Mouse (Mus musculus): ENCODE measurements around the gene Ccar1. TPM values are rescaled to one million over a fixed set of nuclear protein-coding genes. Genes with fewer than 3 reads are reported as not detected.
A peak's percentile ranks its signal among the peaks of the same experiment; 100 is the strongest.
"Not testable (repeated sequence)": the region's sequence is repeated elsewhere in the genome, so short reads cannot be mapped to it uniquely, and the experiment has no call there.

Ccar1 gene
- polyA plus RNA-seq, 1 experiment from 2014 or later, result 113 TPM

DNA sequence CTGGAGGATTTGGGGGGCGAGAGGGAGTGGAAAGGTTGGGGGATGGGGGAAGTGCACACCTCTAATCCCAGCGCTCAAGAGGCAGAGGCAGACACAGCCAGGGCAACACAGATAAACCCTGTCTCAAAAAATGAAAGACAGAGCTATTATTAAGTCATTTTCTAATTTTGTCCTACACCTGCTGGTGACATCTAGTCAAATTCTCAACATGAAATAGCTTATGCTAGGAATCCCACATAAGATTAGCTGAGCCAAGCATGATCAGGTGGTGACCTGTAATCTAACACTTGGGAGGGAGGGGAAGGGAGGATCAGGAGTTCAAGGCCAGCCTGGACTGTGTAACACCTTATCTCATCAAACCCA lies 986 bp upstream of the Ccar1 start:
- 25% methylated on average over 2 of the region's 2 CpGs for WGBS

GRCm38 (mm10) chr10:62791251-62792176 lies 572 bp downstream of the Ccar1 start:
- no peaks in the 10 kb centered on the region for H3K27me3 ChIP-seq
- peaks cover 36% of the 10 kb centered on the region for H3K36me3 ChIP-seq
- WGBS, result 1% methylated on average over 69 of the region's 78 CpGs
- peaks cover 26% of the 10 kb centered on the region for H3K4me1 ChIP-seq (replicated peaks)
- peak overlapping the region; percentile 92 for H3K27ac ChIP-seq
- no peaks in the 10 kb centered on the region for H3K9me3 ChIP-seq
- ATAC-seq (ENCODE audit: low FRiP score), result peak; percentile 88
- H3K4me2 ChIP-seq, result peak overlapping the region; percentile 77
- H3K4me3 ChIP-seq, result peak overlapping the region; percentile 97
- H3K9ac ChIP-seq, result peak overlapping the region; percentile 99

More for the DNA sequence above, 986 bp upstream of the Ccar1 start:
- peaks cover 21% of the 10 kb centered on the region for H3K36me3 ChIP-seq
- H3K27me3 ChIP-seq, result no peaks in the 10 kb centered on the region
- H3K4me1 ChIP-seq (replicated peaks), result peaks cover 26% of the 10 kb centered on the region
- peak overlapping the region; percentile 97 for H3K4me3 ChIP-seq
- H3K9me3 ChIP-seq, result no peaks in the 10 kb centered on the region
- H3K9ac ChIP-seq, result peak overlapping the region; percentile 99; the same call in 1 of the 2 replicates
- ATAC-seq (ENCODE audit: low FRiP score), result peak; percentile 5; the same call in 1 of the 2 replicates
- H3K27ac ChIP-seq, result peak overlapping the region; percentile 92
- peak overlapping the region; percentile 53 for H3K4me2 ChIP-seq

DNA sequence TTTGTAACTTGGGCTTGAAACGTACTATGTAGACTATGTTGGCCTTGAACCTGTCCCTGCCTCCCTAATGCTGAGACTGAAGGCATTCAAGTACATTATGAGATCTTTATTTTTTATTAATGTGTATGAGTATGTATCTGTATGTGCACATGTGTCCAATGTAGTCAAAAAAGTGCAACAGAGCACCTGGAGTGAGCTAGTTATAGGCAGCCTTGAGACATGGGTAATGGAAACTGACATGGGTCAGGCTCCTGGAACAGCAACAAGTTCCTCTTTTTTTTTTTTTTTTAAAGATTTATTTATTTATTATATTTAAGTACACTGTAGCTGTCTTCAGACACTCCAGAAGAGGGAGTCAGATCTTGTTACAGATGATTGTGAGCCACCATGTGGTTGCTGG lies 10.3 kb downstream of the Ccar1 start:
- H3K9me3 ChIP-seq; H3K9ac ChIP-seq; H3K27ac ChIP-seq; ATAC-seq (ENCODE audit: low FRiP score); H3K27me3 ChIP-seq; H3K4me2 ChIP-seq; H3K4me3 ChIP-seq; H3K4me1 ChIP-seq (replicated peaks): not testable (repeated sequence)
- H3K36me3 ChIP-seq, result peaks cover 90% of the 10 kb centered on the region
- 94% methylated on average over 1 of the region's 1 CpGs for WGBS

- Histone ChIP-seq H3K27me3 (no peaks in the 10 kb centered on the region), H3K4me2 (no peak overlapping the region), H3K36me3 (peaks cover 91% of the 10 kb centered on the region), H3K9me3 (no peaks in the 10 kb centered on the region), H3K4me3 (no peak overlapping the region), H3K27ac (no peak overlapping the region), H3K4me1 (replicated peaks) (no peaks in the 10 kb centered on the region), H3K9ac (no peak overlapping the region)
- no peak for ATAC-seq (ENCODE audit: low FRiP score)
- 89% methylated on average over 6 of the region's 6 CpGs for WGBS
Measured at GRCm38 (mm10) chr10:62750781-62751180, 41.3 kb downstream of the Ccar1 start.

DNA sequence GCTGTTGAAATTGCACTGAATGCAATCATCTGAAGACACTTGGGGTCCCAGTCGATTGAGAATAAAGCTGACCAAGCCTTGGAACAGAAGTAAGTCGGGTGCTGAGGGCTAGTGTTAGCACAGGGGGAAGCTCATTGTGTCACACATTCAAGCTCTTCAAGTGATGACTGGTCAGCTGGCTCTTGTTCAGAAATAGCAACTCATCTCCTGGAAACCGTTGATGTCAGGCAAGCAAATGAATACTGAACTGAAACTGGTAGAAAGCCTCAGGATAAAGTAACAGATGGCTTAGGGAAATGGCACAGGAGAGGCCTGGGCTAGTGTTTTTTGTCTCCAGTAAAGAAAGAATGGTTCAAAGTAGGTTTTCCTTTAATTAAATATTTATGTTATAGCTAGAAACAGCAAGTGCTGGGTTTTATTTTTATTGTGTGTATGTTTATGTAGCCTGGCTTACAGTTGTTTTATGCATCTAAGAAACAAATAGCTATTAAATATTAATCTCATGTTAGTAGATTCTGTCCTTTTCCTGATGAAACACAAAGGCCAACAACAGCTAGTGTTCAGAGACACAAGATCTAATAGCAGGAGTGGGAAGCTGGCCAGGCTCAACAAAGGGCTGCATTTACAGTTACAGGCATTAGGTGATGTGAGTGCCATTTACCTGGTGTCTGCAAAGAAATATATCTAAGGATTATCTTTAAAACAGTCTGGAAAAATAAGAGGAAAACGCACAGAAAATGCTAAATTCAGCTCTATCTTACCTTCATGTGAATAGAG lies 51.9 kb downstream of the Ccar1 start:
- H3K36me3 ChIP-seq, result peaks cover 38% of the 10 kb centered on the region
- H3K27ac ChIP-seq, result peak overlapping the region; percentile 58
- H3K4me2 ChIP-seq, result no peak overlapping the region
- H3K9ac ChIP-seq, result no peak overlapping the region
- H3K4me1 ChIP-seq (replicated peaks), result 0 out of 2 replicates have a peak, but pooled peaks cover 3% of the 10 kb centered on the region
- ATAC-seq (ENCODE audit: low FRiP score), result 0 out of 2 replicates have a peak, but pooled peaks have one; percentile 28
- H3K4me3 ChIP-seq, result no peak overlapping the region
- no peaks in the 10 kb centered on the region for H3K27me3 ChIP-seq
- H3K9me3 ChIP-seq, result no peaks in the 10 kb centered on the region
- 68% methylated on average over 4 of the region's 4 CpGs for WGBS

GRCm38 (mm10) chr10:62736965-62737688 lies 55.0 kb downstream of the Ccar1 start:
- Histone ChIP-seq H3K9ac (no peak overlapping the region), H3K9me3 (no peaks in the 10 kb centered on the region), H3K27me3 (no peaks in the 10 kb centered on the region), H3K4me2 (no peak overlapping the region), H3K27ac (no peak overlapping the region), H3K4me3 (no peak overlapping the region), H3K4me1 (replicated peaks) (0 out of 2 replicates have a peak, but pooled peaks cover 3% of the 10 kb centered on the region), H3K36me3 (peaks cover 20% of the 10 kb centered on the region)
- 43% methylated on average over 4 of the region's 4 CpGs for WGBS
- ATAC-seq (ENCODE audit: low FRiP score), result no peak

DNA sequence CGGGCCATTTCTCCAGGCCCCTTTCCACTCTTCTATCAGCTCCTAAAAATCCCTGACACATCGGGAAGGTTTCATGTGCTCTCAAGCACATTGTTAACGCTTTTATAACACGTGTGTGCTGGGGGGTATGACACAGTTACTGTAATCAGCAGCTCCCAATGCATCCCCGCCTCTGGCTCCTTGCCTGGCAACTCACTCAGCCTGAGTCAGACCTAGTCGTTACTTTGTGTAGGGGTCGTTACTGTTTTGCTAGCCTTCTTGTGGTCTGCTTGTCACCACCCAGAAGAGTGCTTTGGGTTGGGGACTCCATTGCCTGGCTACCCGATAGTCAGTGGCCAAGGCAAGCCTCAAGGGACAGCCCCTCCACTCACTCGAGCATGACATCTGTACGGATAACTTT lies 61.3 kb downstream of the Ccar1 start:
- Histone ChIP-seq H3K27me3 (peaks cover 4% of the 10 kb centered on the region; the same call in 1 of the 2 replicates), H3K36me3 (no peaks in the 10 kb centered on the region), H3K4me2 (no peak overlapping the region), H3K9ac (no peak overlapping the region), H3K27ac (no peak overlapping the region), H3K4me1 (replicated peaks) (peaks cover 6% of the 10 kb centered on the region), H3K4me3 (no peak overlapping the region), H3K9me3 (no peaks in the 10 kb centered on the region)
- no peak for ATAC-seq (ENCODE audit: low FRiP score)
- 76% methylated on average over 10 of the region's 10 CpGs for WGBS

GRCm38 (mm10) chr10:62725771-62726687 lies 66.1 kb downstream of the Ccar1 start, which contains the start of gene Stox1:
TSS of gene Stox1 (minus strand) at chr10:62726128.
- Histone ChIP-seq H3K36me3 (no peaks in the 10 kb centered on the region), H3K9ac (peak within 1 kb of the TSS; percentile 76), H3K4me1 (replicated peaks) (peaks cover 16% of the 10 kb centered on the region), H3K27me3 (peaks cover 37% of the 10 kb centered on the region), H3K27ac (peak within 1 kb of the TSS; percentile 62), H3K4me3 (peak within 1 kb of the TSS; percentile 76), H3K9me3 (no peaks in the 10 kb centered on the region), H3K4me2 (peak within 1 kb of the TSS; percentile 85)
- 2% methylated on average over 65 of the region's 85 CpGs for WGBS
- peak; percentile 89 for ATAC-seq (ENCODE audit: low FRiP score)

DNA sequence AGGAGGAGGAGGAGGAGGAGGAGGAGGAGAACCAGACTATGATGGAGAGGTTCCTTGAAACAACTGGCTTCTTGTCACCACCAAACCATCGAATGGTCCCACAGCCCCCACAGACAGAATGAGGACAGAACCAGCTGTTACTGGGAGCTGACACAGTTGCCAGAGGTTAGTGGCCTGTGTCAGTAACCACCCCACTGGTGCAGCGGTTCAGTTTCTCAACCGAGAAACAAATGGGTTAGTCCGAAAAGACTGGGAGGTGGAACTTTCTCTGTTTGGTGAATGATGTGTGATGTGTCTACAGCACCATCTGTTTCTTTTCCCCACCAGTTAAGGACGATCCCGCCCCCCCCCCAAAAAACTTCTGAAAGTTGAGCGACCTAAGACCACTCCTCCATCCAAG lies 67.2 kb downstream of the Ccar1 start:
- WGBS, result 34% methylated on average over 7 of the region's 7 CpGs
- Histone ChIP-seq H3K9ac (no peak overlapping the region), H3K27me3 (peaks cover 37% of the 10 kb centered on the region), H3K9me3 (no peaks in the 10 kb centered on the region), H3K36me3 (no peaks in the 10 kb centered on the region), H3K4me2 (peak overlapping the region; percentile 85), H3K4me1 (replicated peaks) (peaks cover 16% of the 10 kb centered on the region), H3K4me3 (peak overlapping the region; percentile 76), H3K27ac (no peak overlapping the region)
- ATAC-seq (ENCODE audit: low FRiP score), result no peak

- Histone ChIP-seq H3K9ac (no peak overlapping the region; the same call in 1 of the 2 replicates), H3K4me2 (no peak overlapping the region), H3K27me3 (peaks cover 37% of the 10 kb centered on the region), H3K36me3 (no peaks in the 10 kb centered on the region), H3K4me1 (replicated peaks) (peaks cover 16% of the 10 kb centered on the region), H3K4me3 (no peak overlapping the region), H3K27ac (no peak overlapping the region), H3K9me3 (no peaks in the 10 kb centered on the region)
- WGBS, result 28% methylated on average over 4 of the region's 4 CpGs
- no peak for ATAC-seq (ENCODE audit: low FRiP score)
Measured at GRCm38 (mm10) chr10:62722701-62723100, 69.4 kb downstream of the Ccar1 start.

GRCm38 (mm10) chr10:62720574-62720973 lies 71.5 kb downstream of the Ccar1 start:
- not testable (repeated sequence) for H3K9ac ChIP-seq; H3K4me3 ChIP-seq; H3K27ac ChIP-seq; H3K4me1 ChIP-seq (replicated peaks); H3K9me3 ChIP-seq; ATAC-seq (ENCODE audit: low FRiP score); H3K36me3 ChIP-seq; H3K4me2 ChIP-seq
- peaks cover 33% of the 10 kb centered on the region for H3K27me3 ChIP-seq
- 91% methylated on average over 8 of the region's 8 CpGs for WGBS

Data from hindbrain, embryonic 13.5 days (tissue).